Comparison of ENCODE assay signal across 9 mouse cellular contexts in the genomic region with DNA sequence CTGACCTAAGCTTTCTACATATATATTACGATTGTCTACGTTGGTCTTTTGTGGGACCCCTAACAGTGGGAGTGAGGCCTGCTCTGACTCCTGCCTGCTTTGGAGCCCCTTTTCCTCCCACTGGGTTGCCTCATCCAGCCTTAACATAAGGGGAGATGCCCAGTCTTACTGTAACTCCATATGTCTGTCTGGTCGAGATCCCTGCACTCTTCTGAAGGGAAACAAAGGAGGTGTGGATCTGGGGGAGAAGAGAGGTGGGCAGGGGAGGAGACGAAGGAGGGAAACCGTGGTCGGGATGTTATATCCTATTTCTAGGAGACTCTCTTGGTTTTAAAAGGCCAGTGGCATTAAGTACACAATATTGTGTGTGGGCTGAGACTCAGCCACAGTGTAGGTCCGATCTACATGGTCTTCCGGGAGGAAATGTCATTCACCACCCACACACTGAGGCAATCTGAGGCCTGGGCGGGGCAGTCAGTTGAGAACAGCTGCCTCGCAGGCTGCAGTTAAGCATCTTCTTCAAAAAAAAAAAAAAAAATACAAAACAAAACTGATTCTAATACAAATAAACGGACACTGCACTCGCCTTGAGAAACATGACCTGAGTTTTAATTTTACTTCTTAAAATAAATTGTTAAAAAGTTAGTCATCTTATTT. TPM values are rescaled to one million over a fixed set of nuclear protein-coding genes. Genes with fewer than 3 reads are reported as not detected.
A peak's percentile ranks its signal among the peaks of the same experiment; 100 is the strongest.
DNase-seq lines count a peak whose midpoint lies in the region; ATAC-seq and TF ChIP-seq lines count a peak whose summit lies in the region.
"Had no signal": no experiment of that assay in that cellular context is flagged by ENCODE, and none has a peak within 500 bp of the region (broad histone marks: within the 10 kb centered on the region; RNA-seq: fewer than 3 reads in every experiment).

No protein-coding gene starts in this region.

- intact Hi-C loops in heart, postnatal 14 days (cut with DNase I): loop anchor here (5.0 kb wide), 1 partner anchor 323 kb away; no protein-coding TSS in a partner anchor

- no peak for ATAC-seq in hindbrain, embryonic 11.5 days (ENCODE audit: low FRiP score)
- no peak for ATAC-seq in hindbrain, embryonic 13.5 days (ENCODE audit: low FRiP score)
- no peak for ATAC-seq in liver, embryonic 12.5 days

- H3K4me2 ChIP-seq in hindbrain, embryonic 11.5 days (replicated peaks; ENCODE audit: low read depth, low read length): no peak overlapping the region
- no peak overlapping the region for H3K4me2 ChIP-seq in hindbrain, embryonic 13.5 days
- peak overlapping the region; percentile 70 for H3K4me2 ChIP-seq in myocyte (ENCODE audit: low read depth)
- no peak overlapping the region for H3K4me2 ChIP-seq in liver, embryonic 12.5 days

- peak; percentile 30 for DNase-seq in hindbrain, embryonic 11.5 days (ENCODE audit: low spot score)
- DNase-seq in ES-E14 (ENCODE audit: low read depth, low spot score) (no peak), MN1 (ENCODE audit: low spot score) (no peak)
- peak; percentile 45 to 53 for DNase-seq in heart, postnatal 14 days
- DNase-seq in frontal cortex, postnatal 14 days (ENCODE audit: low spot score in 2 of 2): no peak

- in situ Hi-C loops in ES-E14 (cut with MboI; ENCODE audit: low sequenced_read_pairs in 2 of 2, unreplicated experiment in 2 of 2): no loop called here

- H3K9ac ChIP-seq in hindbrain, embryonic 11.5 days (ENCODE audit: low read depth, low read length): no peak overlapping the region
- no peak overlapping the region for H3K9ac ChIP-seq in hindbrain, embryonic 13.5 days
- no peak overlapping the region for H3K9ac ChIP-seq in ES-E14 (ENCODE audit: insufficient read depth, low read depth, low read length, poor library complexity, severe bottlenecking)
- no peak overlapping the region for H3K9ac ChIP-seq in liver, embryonic 12.5 days
- H3K9ac ChIP-seq: liver, embryonic 14.5 days had no signal

- H3K27me3 ChIP-seq in hindbrain, embryonic 11.5 days (ENCODE audit: control insufficient read depth, insufficient read depth, low read length): no peaks in the 10 kb centered on the region
- H3K27me3 ChIP-seq in hindbrain, embryonic 13.5 days: no peaks in the 10 kb centered on the region
- no peaks in the 10 kb centered on the region for H3K27me3 ChIP-seq in myocyte (ENCODE audit: control insufficient read depth, insufficient read depth, insufficient read length)
- no peaks in the 10 kb centered on the region for H3K27me3 ChIP-seq in liver, embryonic 12.5 days (replicated peaks)

- WGBS in hindbrain, embryonic 11.5 days: 63% methylated on average over 12 of the region's 12 CpGs
- WGBS in hindbrain, embryonic 13.5 days: 67% methylated on average over 12 of the region's 12 CpGs
- 49% methylated on average over 12 of the region's 12 CpGs for WGBS in liver, embryonic 12.5 days (ENCODE audit: insufficient replicate concordance)

- no peak overlapping the region for H3ac ChIP-seq in myocyte (ENCODE audit: control insufficient read depth, insufficient read length)

- H3K79me2 ChIP-seq in myocyte (ENCODE audit: control insufficient read depth, insufficient read depth): no peaks in the 10 kb centered on the region

- H3K9me3 ChIP-seq in hindbrain, embryonic 11.5 days (ENCODE audit: control insufficient read depth, low read length): no peaks in the 10 kb centered on the region
- no peaks in the 10 kb centered on the region for H3K9me3 ChIP-seq in hindbrain, embryonic 13.5 days
- no peaks in the 10 kb centered on the region for H3K9me3 ChIP-seq in ES-E14 (ENCODE audit: control insufficient read depth, insufficient read depth, low read depth, low read length)
- H3K9me3 ChIP-seq in liver, embryonic 12.5 days (replicated peaks): no peaks in the 10 kb centered on the region

- no peak overlapping the region for H3K27ac ChIP-seq in hindbrain, embryonic 11.5 days (ENCODE audit: low read depth, low read length)
- no peak overlapping the region for H3K27ac ChIP-seq in hindbrain, embryonic 13.5 days
- no peak overlapping the region for H3K27ac ChIP-seq in ES-E14 (ENCODE audit: insufficient read depth, low read depth, low read length, poor library complexity, severe bottlenecking)
- H3K27ac ChIP-seq in liver, embryonic 12.5 days: no peak overlapping the region
- H3K27ac ChIP-seq: liver, embryonic 14.5 days had no signal

- TF ChIP-seq POLR2A in myocyte (IDR thresholded peaks at IDR 0.05; ENCODE audit: insufficient read length, low read depth): peak; percentile 21

- H3K4me1 ChIP-seq in hindbrain, embryonic 11.5 days (replicated peaks; ENCODE audit: control insufficient read depth, insufficient read depth, low read length): no peaks in the 10 kb centered on the region
- H3K4me1 ChIP-seq in hindbrain, embryonic 13.5 days (replicated peaks): no peaks in the 10 kb centered on the region
- H3K4me1 ChIP-seq in ES-E14 (ENCODE audit: control insufficient read depth in 2 of 2, insufficient read depth in 2 of 2, low read length in 2 of 2, poor library complexity in 1 of 2): peaks cover 4 to 6% of the 10 kb centered on the region in 2 experiments; a peak in 3 of 4 replicates
- no peaks in the 10 kb centered on the region; the same call in 1 of the 2 replicates for H3K4me1 ChIP-seq in liver, embryonic 12.5 days

- H3K36me3 ChIP-seq in hindbrain, embryonic 11.5 days (ENCODE audit: control insufficient read depth, insufficient read depth, low read length): no peaks in the 10 kb centered on the region
- H3K36me3 ChIP-seq in hindbrain, embryonic 13.5 days: no peaks in the 10 kb centered on the region
- H3K36me3 ChIP-seq in ES-E14 (ENCODE audit: control insufficient read depth, insufficient read depth, low read length, poor library complexity, severe bottlenecking): no peaks in the 10 kb centered on the region
- no peaks in the 10 kb centered on the region for H3K36me3 ChIP-seq in myocyte (ENCODE audit: control insufficient read depth, insufficient read depth)
- no peaks in the 10 kb centered on the region for H3K36me3 ChIP-seq in liver, embryonic 12.5 days

- no peak overlapping the region for H3K4me3 ChIP-seq in hindbrain, embryonic 11.5 days (ENCODE audit: low read depth, low read length)
- no peak overlapping the region for H3K4me3 ChIP-seq in hindbrain, embryonic 13.5 days
- H3K4me3 ChIP-seq in ES-E14 (ENCODE audit: insufficient read depth in 1 of 2, low read depth in 1 of 2, low read length in 2 of 2, poor library complexity in 1 of 2, severe bottlenecking in 1 of 2) (no peak overlapping the region), myocyte (no peak overlapping the region)
- no peak overlapping the region for H3K4me3 ChIP-seq in liver, embryonic 12.5 days

TF ChIP-seq in ES-E14, 5 proteins besides CTCF, POLR2A, EP300 and RAD21:
- TF ChIP-seq ZC3H11A (IDR thresholded peaks at IDR 0.05; ENCODE audit: borderline replicate concordance, low read depth, low read length) (no peak), CHD2 (IDR thresholded peaks at IDR 0.05; ENCODE audit: low read depth, low read length) (no peak), HCFC1 (IDR thresholded peaks at IDR 0.05; ENCODE audit: borderline replicate concordance, insufficient read depth, low read length) (no peak), MAFK (IDR thresholded peaks at IDR 0.05; ENCODE audit: insufficient read depth, low read depth, low read length) (no peak), ZNF384 (IDR thresholded peaks at IDR 0.05; ENCODE audit: low read depth, low read length) (0 out of 2 replicates have a peak, but pooled peaks have one; percentile 60)

TF ChIP-seq in myocyte, 11 proteins besides CTCF, POLR2A, EP300 and RAD21:
- TF ChIP-seq CEBPB (IDR thresholded peaks at IDR 0.05; ENCODE audit: insufficient read depth, poor library complexity, severe bottlenecking) (peak; percentile 56; the same call in 1 of the 2 replicates), MAX (IDR thresholded peaks at IDR 0.05; ENCODE audit: low read depth) (no peak), MYOD1 (IDR thresholded peaks at IDR 0.05; ENCODE audit: control insufficient read depth in 1 of 3, insufficient read length in 2 of 3, low read depth in 2 of 3) (peak in 2 of 3 experiments; percentile 77 to 87), MYOG (IDR thresholded peaks at IDR 0.05; ENCODE audit: control insufficient read depth in 1 of 3, insufficient read depth in 1 of 3, insufficient read length in 2 of 3, low read depth in 2 of 3) (peak; percentile 21 to 84 (median 62)), E2F4 (IDR thresholded peaks at IDR 0.05; ENCODE audit: insufficient read depth) (no peak), TCF3 (IDR thresholded peaks at IDR 0.05; ENCODE audit: insufficient read length, low read depth) (no peak), TCF12 (IDR thresholded peaks at IDR 0.05; ENCODE audit: insufficient read depth, poor library complexity, severe bottlenecking) (peak; percentile 70)

RNA-seq across cellular contexts. Expression of gene Tmc3, which starts 20.0 kb away (rescaled TPM):
- polyA plus RNA-seq in hindbrain, embryonic 11.5 days (2014; fragmentation: Nextera tagmentation; extraction: Ambion mirVana): 0.93 and 1.5 TPM in 2 replicates
- polyA plus RNA-seq in hindbrain, embryonic 13.5 days (2015; fragmentation: Nextera tagmentation; extraction: Ambion mirVana): 0.21 and 0.39 TPM in 2 replicates
- 0.80 and 1.3 TPM in 2 replicates for total RNA-seq in ES-E14 (2012; rRNA removed)
- under 1 TPM; 0.33 to 0.59 TPM for total RNA-seq in heart, postnatal 14 days (2021)
- polyA plus RNA-seq in myocyte (2012; fragmentation: generic; extraction: Trizol): 0.10 TPM
- polyA plus RNA-seq in liver, embryonic 12.5 days (2016; fragmentation: Nextera tagmentation; extraction: Ambion mirVana): 0.23 and 0.46 TPM in 2 replicates

Comparison
In these comparisons a context has a peak if more than half of its experiments do, and no peak if none do; other contexts are left out.
1. DNase-seq: peak in hindbrain, embryonic 11.5 days (single experiment) and heart, postnatal 14 days (2 of 2); none in ES-E14 (single experiment), MN1 (single experiment) and frontal cortex, postnatal 14 days (0 of 2).